Mouse (Mus musculus) ES-Bruce4 (cell line): ENCODE measurements at regions not wholly inside any gene's neighbourhood (a gene's known extent, or its start where the extent isn't known, plus 50 kb on each side); places are given as distances from the start of the nearest gene placed in this dataset.

ENCODE experiments used
- CTCF ChIP-seq: IDR thresholded peaks from one replicate; pipeline ENCODE4 v1.8.1; 2011; ENCODE audit warnings: low read depth, low read length
- POLR2A ChIP-seq: IDR thresholded peaks from one replicate; pipeline ENCODE4 v1.8.1; 2011; ENCODE audit warnings: low read length; ENCODE audit not compliant: insufficient read depth

DNA sequence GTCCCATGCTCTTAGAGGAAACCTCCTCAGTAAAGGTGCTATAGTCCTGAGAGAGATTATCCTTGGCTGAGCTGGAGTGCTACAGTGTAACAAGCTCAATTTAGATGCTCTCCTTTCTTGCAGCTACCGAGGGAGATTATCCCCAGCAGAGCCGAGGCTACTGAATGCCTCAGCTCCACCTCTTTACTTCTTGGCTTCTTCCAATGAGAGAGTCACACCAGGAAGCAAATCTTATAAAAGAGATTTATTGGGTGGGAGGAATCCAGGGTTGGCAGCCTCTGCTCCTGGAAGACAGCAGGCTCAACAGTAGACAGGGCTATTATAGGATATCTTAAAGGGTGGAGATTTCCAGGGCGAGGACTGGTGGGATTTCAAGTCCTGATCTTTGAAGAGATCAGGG, 75.7 kb upstream of the Tnfaip3 start:
- TF ChIP-seq POLR2A (no peak), CTCF (no peak)
